Mouse (Mus musculus): Measurements from ENCODE around the gene Rexo4. TPM values are rescaled to one million over a fixed set of nuclear protein-coding genes. Genes with fewer than 3 reads are reported as not detected.

Gene Rexo4
- total and polyA plus RNA-seq, 3 experiments = 53.6 to 74.8 (median 67.2) TPM

DNA sequence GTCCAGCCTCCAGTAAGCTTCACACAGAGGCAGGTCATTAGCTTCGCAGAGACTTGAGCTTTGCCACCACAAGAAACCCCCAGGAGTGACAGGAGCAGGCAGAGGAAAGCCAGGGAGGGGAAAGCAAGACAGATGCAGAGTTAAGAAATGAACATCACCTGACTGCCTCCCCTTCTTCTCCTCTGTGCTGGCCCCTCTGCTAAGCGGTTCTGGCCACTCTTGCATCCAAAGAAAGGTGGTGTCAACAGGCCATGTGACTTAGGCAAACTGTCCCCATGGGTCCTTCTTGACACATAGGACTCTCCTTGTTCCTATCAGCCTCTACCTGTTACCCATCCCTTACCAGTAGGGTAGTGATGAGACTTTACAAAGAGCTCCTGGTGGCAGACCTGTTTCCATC is 58.2 kb downstream of the Rexo4 start:
- peaks cover 21 to 47% of the 10 kb centered on the region in 2 experiments for H3K4me1 ChIP-seq (ENCODE audit: control insufficient read depth in 1 of 2, insufficient read depth in 2 of 2)
- no peak overlapping the region for H3K27ac ChIP-seq (ENCODE audit: insufficient read depth, low read depth)
- peaks cover 44% of the 10 kb centered on the region for H3K79me2 ChIP-seq (replicated peaks; ENCODE audit: control insufficient read depth, extremely low read depth, insufficient read depth, poor library complexity, severe bottlenecking)
- in situ Hi-C loops (cut with MboI; ENCODE audit: low pct_ligation_motif_present, low pct_unique_long_range_greater_than_20kb, low sequenced_read_pairs) (no loop called here), dilution Hi-C loops (cut with MboI; ENCODE audit: extremely low pct_ligation_motif_present, extremely low pct_unique_long_range_greater_than_20kb, low sequenced_read_pairs) (no loop called here)
- H3K4me2 ChIP-seq (ENCODE audit: insufficient read depth, low read depth, poor library complexity, severe bottlenecking) = no peak overlapping the region
- no peak overlapping the region for H3K9ac ChIP-seq (ENCODE audit: insufficient read depth, low read depth)
- H3K36me3 ChIP-seq (replicated peaks in 1 of 2; ENCODE audit: control insufficient read depth in 1 of 2, insufficient read depth in 1 of 2, low read length in 1 of 2) = peaks cover 33 to 60% of the 10 kb centered on the region in 2 experiments
- no peak overlapping the region for H3K4me3 ChIP-seq (replicated peaks in 1 of 3; ENCODE audit: low read depth in 2 of 3, low read length in 2 of 3, poor library complexity in 1 of 3)
- no peak for DNase-seq (ENCODE audit: extremely low read depth)
- H3K9me3 ChIP-seq (replicated peaks; ENCODE audit: low read length) = no peaks in the 10 kb centered on the region
- no peak for TF ChIP-seq GABPA (IDR thresholded peaks at IDR 0.05; ENCODE audit: insufficient replicate concordance, low read depth, low read length)
- no peak for TF ChIP-seq EP300 (IDR thresholded peaks at IDR 0.05; ENCODE audit: low read length)
- TF ChIP-seq USF2 (conservative IDR thresholded peaks at IDR 0.05; ENCODE audit: low read depth, low read length) = no peak
- TF ChIP-seq MXI1 (IDR thresholded peaks at IDR 0.05; ENCODE audit: low read depth, low read length) = no peak
- no peak for TF ChIP-seq POLR2AphosphoS2 (IDR thresholded peaks at IDR 0.05; ENCODE audit: low read depth, low read length)
- TF ChIP-seq USF1 (IDR thresholded peaks at IDR 0.05; ENCODE audit: low read depth, low read length) = no peak
- no peak for TF ChIP-seq ELF1 (IDR thresholded peaks at IDR 0.05; ENCODE audit: low read depth, low read length)
- no peak for TF ChIP-seq ZC3H11A (IDR thresholded peaks at IDR 0.05; ENCODE audit: low read depth, low read length)
- TF ChIP-seq POLR2A (IDR thresholded peaks at IDR 0.05; ENCODE audit: low read depth, low read length) = no peak
- no peak for TF ChIP-seq TBP (conservative IDR thresholded peaks at IDR 0.05; ENCODE audit: low read depth, low read length)
- TF ChIP-seq MAFK (IDR thresholded peaks at IDR 0.05; ENCODE audit: insufficient replicate concordance, low read length) = no peak
- no peak for TF ChIP-seq UBTF (IDR thresholded peaks at IDR 0.05; ENCODE audit: low read depth, low read length)
- TF ChIP-seq MAX (IDR thresholded peaks at IDR 0.05; ENCODE audit: low read length) = no peak
- no peaks in the 10 kb centered on the region for H3K27me3 ChIP-seq (replicated peaks)

Other genes starting within 250 kb of the Rexo4 start
- gene Abo, start 99.4 kb downstream of the Rexo4 start, total RNA-seq (2012; rRNA removed) = not detected in 2 replicates
- gene Abo, start 99.4 kb downstream of the Rexo4 start, total RNA-seq (2014; rRNA removed) = not detected in 2 replicates
- not detected in 2 replicates for gene Abo, start 99.4 kb downstream of the Rexo4 start, polyA plus RNA-seq (2012; ENCODE audit: insufficient read length, low read depth)
- gene Surf6, start 61.5 kb downstream of the Rexo4 start, total RNA-seq (2012; rRNA removed) = 29.0 and 37.4 TPM in 2 replicates
- 34.8 and 37.7 TPM in 2 replicates for gene Surf6, start 61.5 kb downstream of the Rexo4 start, total RNA-seq (2014; rRNA removed)
- gene Surf6, start 61.5 kb downstream of the Rexo4 start, polyA plus RNA-seq (2012; ENCODE audit: insufficient read length, low read depth) = 47.5 and 52.1 TPM in 2 replicates
- 27.7 and 41.3 TPM in 2 replicates for gene Med22, start 53.7 kb downstream of the Rexo4 start, total RNA-seq (2012; rRNA removed)
- gene Med22, start 53.7 kb downstream of the Rexo4 start, total RNA-seq (2014; rRNA removed) = 34.4 and 42.1 TPM in 2 replicates
- gene Med22, start 53.7 kb downstream of the Rexo4 start, polyA plus RNA-seq (2012; ENCODE audit: insufficient read length, low read depth) = 35.4 and 37.3 TPM in 2 replicates
- gene Rpl7a, start 53.6 kb downstream of the Rexo4 start, total RNA-seq (2012; rRNA removed) = 3,395 and 3,529 TPM in 2 replicates
- 3,077 and 3,396 TPM in 2 replicates for gene Rpl7a, start 53.6 kb downstream of the Rexo4 start, total RNA-seq (2014; rRNA removed)
- 1,126 and 1,142 TPM in 2 replicates for gene Rpl7a, start 53.6 kb downstream of the Rexo4 start, polyA plus RNA-seq (2012; ENCODE audit: insufficient read length, low read depth)
- 28.7 and 36.9 TPM in 2 replicates for gene Surf2, start 48.0 kb downstream of the Rexo4 start, total RNA-seq (2012; rRNA removed)
- gene Surf2, start 48.0 kb downstream of the Rexo4 start, total RNA-seq (2014; rRNA removed) = 39.9 and 43.9 TPM in 2 replicates
- gene Surf2, start 48.0 kb downstream of the Rexo4 start, polyA plus RNA-seq (2012; ENCODE audit: insufficient read length, low read depth) = 74.5 and 77.1 TPM in 2 replicates
- 58.7 and 64.6 TPM in 2 replicates for gene Surf1, start 47.9 kb downstream of the Rexo4 start, total RNA-seq (2012; rRNA removed)
- 43.4 and 48.1 TPM in 2 replicates for gene Surf1, start 47.9 kb downstream of the Rexo4 start, total RNA-seq (2014; rRNA removed)
- 83.9 and 86.9 TPM in 2 replicates for gene Surf1, start 47.9 kb downstream of the Rexo4 start, polyA plus RNA-seq (2012; ENCODE audit: insufficient read length, low read depth)
- gene Surf4, start 30.5 kb downstream of the Rexo4 start, total RNA-seq (2012; rRNA removed) = 140 and 168 TPM in 2 replicates
- gene Surf4, start 30.5 kb downstream of the Rexo4 start, total RNA-seq (2014; rRNA removed) = 99.2 and 109 TPM in 2 replicates
- gene Surf4, start 30.5 kb downstream of the Rexo4 start, polyA plus RNA-seq (2012; ENCODE audit: insufficient read length, low read depth) = 143 and 161 TPM in 2 replicates
- 0.08 and 0.13 TPM in 2 replicates for gene Stkld1, start 30.3 kb downstream of the Rexo4 start, total RNA-seq (2012; rRNA removed)
- 0.19 TPM in 1 of 2 replicates, not detected in the other for gene Stkld1, start 30.3 kb downstream of the Rexo4 start, total RNA-seq (2014; rRNA removed)
- 0.29 and 0.33 TPM in 2 replicates for gene Stkld1, start 30.3 kb downstream of the Rexo4 start, polyA plus RNA-seq (2012; ENCODE audit: insufficient read length, low read depth)
- gene Adamts13, start 9.0 kb upstream of the Rexo4 start, total RNA-seq (2012; rRNA removed) = 0.13 and 0.17 TPM in 2 replicates
- gene Adamts13, start 9.0 kb upstream of the Rexo4 start, total RNA-seq (2014; rRNA removed) = not detected in 2 replicates
- gene Adamts13, start 9.0 kb upstream of the Rexo4 start, polyA plus RNA-seq (2012; ENCODE audit: insufficient read length, low read depth) = 0.17 TPM in 1 of 2 replicates, not detected in the other
- gene Cacfd1, start 45.5 kb upstream of the Rexo4 start, total RNA-seq (2012; rRNA removed) = 9.9 and 10.3 TPM in 2 replicates
- gene Cacfd1, start 45.5 kb upstream of the Rexo4 start, total RNA-seq (2014; rRNA removed) = 5.4 and 6.4 TPM in 2 replicates
- 18.8 and 20.2 TPM in 2 replicates for gene Cacfd1, start 45.5 kb upstream of the Rexo4 start, polyA plus RNA-seq (2012; ENCODE audit: insufficient read length, low read depth)
- gene Slc2a6, start 63.6 kb upstream of the Rexo4 start, total RNA-seq (2012; rRNA removed) = 49.8 and 55.9 TPM in 2 replicates
- gene Slc2a6, start 63.6 kb upstream of the Rexo4 start, total RNA-seq (2014; rRNA removed) = 37.3 and 43.3 TPM in 2 replicates
- 17.1 and 22.1 TPM in 2 replicates for gene Slc2a6, start 63.6 kb upstream of the Rexo4 start, polyA plus RNA-seq (2012; ENCODE audit: insufficient read length, low read depth)
- gene Mymk, start 107.8 kb upstream of the Rexo4 start, total RNA-seq (2012; rRNA removed) = not detected in 2 replicates
- not detected in 2 replicates for gene Mymk, start 107.8 kb upstream of the Rexo4 start, total RNA-seq (2014; rRNA removed)
- not detected in 2 replicates for gene Mymk, start 107.8 kb upstream of the Rexo4 start, polyA plus RNA-seq (2012; ENCODE audit: insufficient read length, low read depth)
- gene Adamtsl2, start 115.0 kb upstream of the Rexo4 start, total RNA-seq (2012; rRNA removed) = 0.13 TPM in 1 of 2 replicates, not detected in the other
- not detected in 2 replicates for gene Adamtsl2, start 115.0 kb upstream of the Rexo4 start, total RNA-seq (2014; rRNA removed)
- gene Adamtsl2, start 115.0 kb upstream of the Rexo4 start, polyA plus RNA-seq (2012; ENCODE audit: insufficient read length, low read depth) = not detected in 2 replicates
- gene Fam163b, start 178.1 kb upstream of the Rexo4 start, total RNA-seq (2012; rRNA removed) = not detected in 2 replicates
- not detected in 2 replicates for gene Fam163b, start 178.1 kb upstream of the Rexo4 start, total RNA-seq (2014; rRNA removed)
- not detected in 2 replicates for gene Fam163b, start 178.1 kb upstream of the Rexo4 start, polyA plus RNA-seq (2012; ENCODE audit: insufficient read length, low read depth)
- not detected in 2 replicates for gene Dbh, start 200.8 kb upstream of the Rexo4 start, total RNA-seq (2012; rRNA removed)
- not detected in 2 replicates for gene Dbh, start 200.8 kb upstream of the Rexo4 start, total RNA-seq (2014; rRNA removed)
- not detected in 2 replicates for gene Dbh, start 200.8 kb upstream of the Rexo4 start, polyA plus RNA-seq (2012; ENCODE audit: insufficient read length, low read depth)

Measured in CH12.LX (cell line).